Mouse (Mus musculus): ENCODE measurements around the gene Tigar. TPM values are rescaled to one million over a fixed set of nuclear protein-coding genes. Genes with fewer than 3 reads are reported as not detected.

Gene Tigar
- total RNA-seq, 2 experiments from 2014 or later: 18.4 to 22.3 TPM

GRCm38 (mm10) chr6:127142154-127143123, 33.1 kb upstream of the Tigar start:
- DNase-seq: peak in 1 of 2 experiments; percentile 69

GRCm38 (mm10) chr6:127138962-127139361, 29.6 kb upstream of the Tigar start:
- DNase-seq: no peak

- DNase-seq: no peak
These were observed 24.3 kb upstream of the Tigar start for GRCm38 (mm10) chr6:127133433-127134245.

GRCm38 (mm10) chr6:127132719-127133118, 23.4 kb upstream of the Tigar start:
- DNase-seq: no peak

- no peak for DNase-seq
These were observed 22.6 kb upstream of the Tigar start for GRCm38 (mm10) chr6:127131946-127132345.

- DNase-seq: no peak
These were observed 21.0 kb upstream of the Tigar start for GRCm38 (mm10) chr6:127130377-127130776.

GRCm38 (mm10) chr6:127129659-127130058, 20.3 kb upstream of the Tigar start:
- DNase-seq: no peak

GRCm38 (mm10) chr6:127123506-127123905, 14.1 kb upstream of the Tigar start:
- DNase-seq: peak; percentile 48 to 65

- peak in 1 of 2 experiments; percentile 23 for DNase-seq
These were observed 13.6 kb upstream of the Tigar start for GRCm38 (mm10) chr6:127122996-127123395.

GRCm38 (mm10) chr6:127122221-127122806, 13.0 kb upstream of the Tigar start:
- DNase-seq: peak; percentile 68 to 69

GRCm38 (mm10) chr6:127114753-127115456, 5.5 kb upstream of the Tigar start:
- DNase-seq: no peak

GRCm38 (mm10) chr6:127108368-127109060, 843 bp downstream of the Tigar start:
- no peak for DNase-seq

- DNase-seq: no peak
These were observed 1.9 kb downstream of the Tigar start for GRCm38 (mm10) chr6:127107413-127107812.

- DNase-seq: no peak
These were observed 2.6 kb downstream of the Tigar start for GRCm38 (mm10) chr6:127106726-127107125.

- no peak for DNase-seq
These were observed 3.2 kb downstream of the Tigar start for GRCm38 (mm10) chr6:127106189-127106588.

GRCm38 (mm10) chr6:127105107-127105506, 4.2 kb downstream of the Tigar start:
- DNase-seq: peak; percentile 22 to 48

- DNase-seq: no peak
These were observed 4.8 kb downstream of the Tigar start for GRCm38 (mm10) chr6:127104396-127105029.

- DNase-seq: peak in 1 of 2 experiments; percentile 16
These were observed 5.7 kb downstream of the Tigar start for GRCm38 (mm10) chr6:127103506-127104275.

- DNase-seq: peak in 1 of 2 experiments; percentile 48
These were observed 14.8 kb downstream of the Tigar start for GRCm38 (mm10) chr6:127094565-127094964.

- DNase-seq: peak in 1 of 2 experiments; percentile 55
These were observed 22.6 kb downstream of the Tigar start for GRCm38 (mm10) chr6:127086739-127087138.

All from adrenal gland, postnatal 36 days (tissue).